ENCODE assay signal across 8 mouse cellular contexts in the genomic region with DNA sequence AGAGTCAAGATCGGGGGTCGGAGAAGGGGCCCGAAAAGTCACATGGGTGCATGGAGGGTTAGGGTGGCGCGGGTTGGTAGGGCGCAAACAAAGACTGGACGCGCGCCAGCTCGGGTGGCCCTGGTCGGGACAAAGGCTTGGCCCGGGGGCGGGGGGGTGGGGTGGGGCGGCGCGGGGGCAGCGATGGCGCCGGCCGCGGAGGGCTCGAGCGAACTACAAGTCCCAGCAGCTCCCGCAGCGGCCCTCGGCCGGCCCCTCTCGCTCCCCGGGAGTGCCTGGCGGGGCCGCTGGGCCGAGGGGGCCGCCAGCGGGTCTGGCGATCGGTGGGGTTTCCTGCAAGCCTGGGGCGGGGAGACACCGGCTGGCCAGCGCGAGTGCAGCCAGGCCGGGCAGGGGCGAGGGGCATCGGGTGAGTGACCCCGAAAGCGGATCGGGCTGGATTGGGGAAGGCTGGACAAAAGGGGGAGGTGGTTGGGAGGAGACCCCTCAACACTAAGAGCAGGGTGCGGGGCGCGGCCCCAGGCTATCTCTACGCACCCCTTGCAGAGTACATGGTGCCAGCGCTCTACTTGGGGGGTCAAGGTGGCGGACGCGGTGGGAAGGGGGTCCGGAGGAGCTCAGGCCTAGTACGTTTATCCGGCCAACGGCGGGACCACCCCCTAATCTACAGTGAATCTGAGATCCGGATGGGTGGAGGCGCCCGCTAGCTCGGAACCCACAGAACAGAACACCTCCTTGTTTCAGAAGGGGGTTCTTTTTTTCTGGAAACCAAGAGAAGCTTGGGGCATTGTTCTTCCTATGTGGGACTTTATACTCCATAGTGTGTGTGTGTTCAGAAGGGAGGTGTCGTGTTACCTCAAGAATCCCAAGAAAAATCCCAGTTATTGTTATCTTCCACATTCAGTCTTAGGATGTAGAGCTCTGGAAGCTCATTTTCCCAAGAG. TPM values are rescaled to one million over a fixed set of nuclear protein-coding genes. Genes with fewer than 3 reads are reported as not detected.
A peak's percentile ranks its signal among the peaks of the same experiment; 100 is the strongest.
DNase-seq lines count a peak whose midpoint lies in the region; ATAC-seq and TF ChIP-seq lines count a peak whose summit lies in the region.

A gene (plus strand): TSS at position 238 of the 944 bp plus-strand sequence.

- peaks cover 37% of the 10 kb centered on the region for H3K36me3 ChIP-seq in embryonic facial prominence, embryonic 13.5 days
- H3K36me3 ChIP-seq in heart, embryonic 10.5 days: peaks cover 30% of the 10 kb centered on the region
- H3K36me3 ChIP-seq in kidney, embryonic 14.5 days (ENCODE audit: control insufficient read depth, insufficient read depth, low read length): peaks cover 31% of the 10 kb centered on the region
- peaks cover 13% of the 10 kb centered on the region for H3K36me3 ChIP-seq in liver, embryonic 11.5 days (ENCODE audit: control insufficient read depth, insufficient read depth, low read length)
- no peaks in the 10 kb centered on the region for H3K36me3 ChIP-seq in myocyte (ENCODE audit: control insufficient read depth, insufficient read depth)

- H3K4me3 ChIP-seq in embryonic facial prominence, embryonic 13.5 days: peak within 1 kb of the TSS; percentile 86
- peak within 1 kb of the TSS; percentile 96 for H3K4me3 ChIP-seq in heart, embryonic 10.5 days
- H3K4me3 ChIP-seq in kidney, embryonic 14.5 days (ENCODE audit: low read length): peak within 1 kb of the TSS; percentile 78
- H3K4me3 ChIP-seq in liver, embryonic 11.5 days (ENCODE audit: low read depth, low read length): peak within 1 kb of the TSS; percentile 86
- H3K4me3 ChIP-seq in myocyte: peak within 1 kb of the TSS; percentile 78

- TF ChIP-seq POLR2A in myocyte (IDR thresholded peaks at IDR 0.05; ENCODE audit: insufficient read length, low read depth): peak; percentile 64

- peak within 1 kb of the TSS; percentile 94 for H3K27ac ChIP-seq in embryonic facial prominence, embryonic 13.5 days
- H3K27ac ChIP-seq in heart, embryonic 10.5 days: peak within 1 kb of the TSS; percentile 98
- peak within 1 kb of the TSS; percentile 84 for H3K27ac ChIP-seq in kidney, embryonic 14.5 days (ENCODE audit: low read depth, low read length)
- peak within 1 kb of the TSS; percentile 43; the same call in 1 of the 2 replicates for H3K27ac ChIP-seq in liver, embryonic 11.5 days (ENCODE audit: low read depth, low read length)

- H3K4me1 ChIP-seq in embryonic facial prominence, embryonic 13.5 days: peaks cover 14% of the 10 kb centered on the region
- peaks cover 16% of the 10 kb centered on the region for H3K4me1 ChIP-seq in heart, embryonic 10.5 days
- no peaks in the 10 kb centered on the region for H3K4me1 ChIP-seq in kidney, embryonic 14.5 days (ENCODE audit: control insufficient read depth, insufficient read depth, low read length)
- H3K4me1 ChIP-seq in liver, embryonic 11.5 days (replicated peaks; ENCODE audit: control insufficient read depth, insufficient read depth, low read length): peaks cover 13% of the 10 kb centered on the region

- DNase-seq in 3134 (ENCODE audit: extremely low read depth, insufficient read length, low spot score): peak; percentile 69
- peak; percentile 89 for DNase-seq in adrenal gland, postnatal 14 days
- peak; percentile 90 for DNase-seq in heart, embryonic 10.5 days (ENCODE audit: low spot score)
- DNase-seq in liver, embryonic 11.5 days (ENCODE audit: low spot score): peak; percentile 77
- peak; percentile 64 to 67 for DNase-seq in spleen, postnatal 36 days (ENCODE audit: low spot score in 2 of 2)

- 1% methylated on average over 64 of the region's 64 CpGs for WGBS in embryonic facial prominence, embryonic 13.5 days
- WGBS in heart, embryonic 10.5 days: 1% methylated on average over 54 of the region's 64 CpGs
- under 1% methylated on average over 48 of the region's 64 CpGs for WGBS in kidney, embryonic 14.5 days
- WGBS in liver, embryonic 11.5 days: under 1% methylated on average over 58 of the region's 64 CpGs

- ATAC-seq in embryonic facial prominence, embryonic 13.5 days (ENCODE audit: insufficient number of reproducible peaks, insufficient read depth, low FRiP score, low TSS enrichment, low read depth): peak; percentile 85
- peak; percentile 94 for ATAC-seq in kidney, embryonic 14.5 days (ENCODE audit: low FRiP score, low TSS enrichment)
- peak; percentile 88 for ATAC-seq in liver, embryonic 11.5 days (replicated peaks; ENCODE audit: low FRiP score)

- H3K9ac ChIP-seq in embryonic facial prominence, embryonic 13.5 days: peak within 1 kb of the TSS; percentile 99
- H3K9ac ChIP-seq in kidney, embryonic 14.5 days (ENCODE audit: low read depth, low read length): peak within 1 kb of the TSS; percentile 98
- peak within 1 kb of the TSS; percentile 95 for H3K9ac ChIP-seq in liver, embryonic 11.5 days (ENCODE audit: low read depth, low read length)

- H3K4me2 ChIP-seq in embryonic facial prominence, embryonic 13.5 days: peak within 1 kb of the TSS; percentile 72
- H3K4me2 ChIP-seq in kidney, embryonic 14.5 days (replicated peaks; ENCODE audit: low read depth, low read length): peak within 1 kb of the TSS; percentile 51
- peak within 1 kb of the TSS; percentile 88 for H3K4me2 ChIP-seq in liver, embryonic 11.5 days
- H3K4me2 ChIP-seq in myocyte (ENCODE audit: low read depth): peak within 1 kb of the TSS; percentile 90

- H3ac ChIP-seq in myocyte (ENCODE audit: control insufficient read depth, insufficient read length): peak within 1 kb of the TSS; percentile 55

- no peaks in the 10 kb centered on the region for H3K79me2 ChIP-seq in myocyte (ENCODE audit: control insufficient read depth, insufficient read depth)

- H3K27me3 ChIP-seq in embryonic facial prominence, embryonic 13.5 days: no peaks in the 10 kb centered on the region
- no peaks in the 10 kb centered on the region for H3K27me3 ChIP-seq in heart, embryonic 10.5 days (ENCODE audit: insufficient read depth, poor library complexity, severe bottlenecking)
- H3K27me3 ChIP-seq in kidney, embryonic 14.5 days (ENCODE audit: control insufficient read depth, insufficient read depth, low read length): no peaks in the 10 kb centered on the region
- no peaks in the 10 kb centered on the region for H3K27me3 ChIP-seq in liver, embryonic 11.5 days (replicated peaks; ENCODE audit: control insufficient read depth, insufficient read depth, low read length)
- H3K27me3 ChIP-seq in myocyte (ENCODE audit: control insufficient read depth, insufficient read depth, insufficient read length): no peaks in the 10 kb centered on the region

- H3K9me3 ChIP-seq in embryonic facial prominence, embryonic 13.5 days: peaks cover 24% of the 10 kb centered on the region
- no peaks in the 10 kb centered on the region for H3K9me3 ChIP-seq in heart, embryonic 10.5 days
- H3K9me3 ChIP-seq in kidney, embryonic 14.5 days (ENCODE audit: control insufficient read depth, low read length): peaks cover 11% of the 10 kb centered on the region
- H3K9me3 ChIP-seq in liver, embryonic 11.5 days (ENCODE audit: control insufficient read depth, low read length): peaks cover 2% of the 10 kb centered on the region; the same call in 1 of the 2 replicates

TF ChIP-seq in myocyte, 11 proteins besides CTCF, POLR2A, EP300 and RAD21:
- TF ChIP-seq MYOG (IDR thresholded peaks at IDR 0.05; ENCODE audit: control insufficient read depth in 1 of 3, insufficient read depth in 1 of 3, insufficient read length in 2 of 3, low read depth in 2 of 3) (peak in 1 of 3 experiments; percentile 1), MYOD1 (IDR thresholded peaks at IDR 0.05; ENCODE audit: control insufficient read depth in 1 of 3, insufficient read length in 2 of 3, low read depth in 2 of 3) (no peak), TCF12 (IDR thresholded peaks at IDR 0.05; ENCODE audit: insufficient read depth, poor library complexity, severe bottlenecking) (no peak), POLR2AphosphoS2 (IDR thresholded peaks at IDR 0.05; ENCODE audit: insufficient read length, low read depth) (peak; percentile 70)

RNA-seq across cellular contexts. Expression of the gene that starts here (rescaled TPM):
- total RNA-seq in adrenal gland, postnatal 14 days (2021): 19.2 and 24.7 TPM in 2 replicates
- polyA plus RNA-seq in embryonic facial prominence, embryonic 13.5 days (2015; fragmentation: Nextera tagmentation; extraction: Ambion mirVana): 52.0 and 53.9 TPM in 2 replicates
- polyA plus RNA-seq in heart, embryonic 10.5 days (2016; fragmentation: Nextera tagmentation; extraction: Ambion mirVana): 35.0 and 41.7 TPM in 2 replicates
- 27.9 and 47.9 TPM in 2 replicates for polyA plus RNA-seq in kidney, embryonic 14.5 days (2014; fragmentation: Nextera tagmentation; extraction: Ambion mirVana)
- 8.7 and 8.9 TPM in 2 replicates for polyA plus RNA-seq in liver, embryonic 11.5 days (2014; fragmentation: Nextera tagmentation; extraction: Ambion mirVana)
- polyA plus RNA-seq in myocyte (2012; fragmentation: generic; extraction: Trizol): 29.2 TPM

Comparison
In these comparisons a context has a peak if more than half of its experiments do, and no peak if none do; other contexts are left out.
1. Peak in every context shown above with its lines: DNase-seq, ATAC-seq, H3K4me3 ChIP-seq and H3K27ac ChIP-seq.
2. H3K27ac ChIP-seq: peak in every context shown above with its lines; median percentile 98 in heart, embryonic 10.5 days; 94 in embryonic facial prominence, embryonic 13.5 days; 84 in kidney, embryonic 14.5 days; 43 in liver, embryonic 11.5 days.